Mouse (Mus musculus) v-Abl transformed pro-B cells (cell line): ENCODE measurements around the gene Rfk.

ENCODE experiments used
- in situ Hi-C, 2 experiments: fragments of 400-800 bp; cut with MboI; formaldehyde crosslinking; loops; one replicate each; pipeline ENCODE4 v1.15.1; 2025; ENCODE audit not compliant: unreplicated experiment in 2 of 2

The Rfk gene

DNA sequence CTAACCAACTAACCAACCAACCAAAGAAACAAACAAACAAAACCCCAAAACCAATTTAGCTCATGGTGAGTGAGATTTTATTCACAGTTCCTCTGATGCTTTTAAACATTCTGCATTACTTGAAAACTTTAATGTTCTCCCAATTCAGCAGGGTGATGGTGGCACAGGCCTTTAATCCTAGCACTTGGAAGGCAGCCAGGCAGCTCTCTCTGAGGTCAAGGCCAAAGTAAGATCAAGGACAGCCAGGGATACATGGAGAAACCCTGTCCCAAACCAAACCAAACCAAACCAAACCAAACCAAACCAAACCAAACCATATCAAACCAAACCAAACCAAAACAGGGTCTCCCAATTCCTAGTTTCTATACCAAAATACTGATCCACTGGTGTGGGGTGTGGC, 15.0 kb upstream of the Rfk start:
- in situ Hi-C loops, result loop anchor here (5.0 to 25.0 kb wide), 5 partner anchors 217 to 1456 kb away; partner anchors contain the start of genes D030056L22Rik (in 1 of the 2) and Vps13a (in 1 of the 2)

DNA sequence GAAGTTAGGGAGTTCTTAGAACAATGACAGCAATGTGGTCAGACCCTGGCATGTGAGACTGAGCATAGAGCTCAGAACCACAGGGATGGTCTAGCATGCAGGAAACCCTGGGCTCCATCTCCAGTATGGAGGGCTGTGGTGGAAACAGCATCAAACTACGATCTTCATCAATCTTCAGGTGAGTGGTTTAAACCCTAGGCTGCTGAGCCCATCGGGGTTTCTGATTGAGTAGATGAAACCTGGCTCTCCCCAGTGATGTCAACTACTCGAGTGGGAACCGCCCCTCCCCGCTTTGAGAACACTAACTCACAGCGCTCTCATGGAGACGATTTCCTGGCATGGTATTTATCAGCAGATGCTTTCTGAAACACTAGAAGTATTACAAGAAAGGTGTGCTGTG, 13.3 kb upstream of the Rfk start:
- in situ Hi-C loops, result loop anchor here in 1 of 2 experiments (25.0 kb wide), 2 partner anchors 593 to 1332 kb away; partner anchors contain the start of genes D030056L22Rik and Vps13a

- in situ Hi-C loops, result loop anchor here in 1 of 2 experiments (25.0 kb wide), 2 partner anchors 596 to 1329 kb away; partner anchors contain the start of genes D030056L22Rik and Vps13a
Measured at GRCm38 (mm10) chr19:17382807-17383397, 10.9 kb upstream of the Rfk start.

GRCm38 (mm10) chr19:17385022-17385421, 8.8 kb upstream of the Rfk start:
- in situ Hi-C loops, result loop anchor here in 1 of 2 experiments (25.0 kb wide), 2 partner anchors 598 to 1327 kb away; partner anchors contain the start of genes D030056L22Rik and Vps13a

- in situ Hi-C loops, result loop anchor here in 1 of 2 experiments (25.0 kb wide), 2 partner anchors 598 to 1327 kb away; partner anchors contain the start of genes D030056L22Rik and Vps13a
Measured at GRCm38 (mm10) chr19:17385426-17385825, 8.4 kb upstream of the Rfk start.

- in situ Hi-C loops, result loop anchor here in 1 of 2 experiments (25.0 kb wide), 2 partner anchors 599 to 1326 kb away; partner anchors contain the start of genes D030056L22Rik and Vps13a
Measured at GRCm38 (mm10) chr19:17386424-17386823, 7.4 kb upstream of the Rfk start.

DNA sequence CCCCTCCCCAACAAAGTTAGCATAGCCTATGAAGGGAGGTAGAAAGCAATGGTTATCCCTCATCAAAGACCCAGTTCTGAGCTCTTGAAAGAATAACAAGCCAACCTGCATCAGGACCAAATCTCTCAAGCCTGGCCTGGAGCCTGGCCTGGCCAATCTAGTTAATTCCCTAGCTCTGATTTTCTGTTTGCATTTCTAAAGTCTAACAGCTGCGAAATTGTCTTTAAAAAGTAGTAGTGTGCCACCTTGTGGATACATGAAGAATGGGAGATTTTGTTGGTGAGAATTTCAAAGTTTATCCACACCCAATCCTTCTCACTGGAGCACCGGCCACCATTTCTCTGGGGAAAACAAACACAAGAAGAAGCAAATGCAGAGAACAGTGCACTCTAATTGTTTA, 5.4 kb upstream of the Rfk start:
- in situ Hi-C loops, result loop anchor here in 1 of 2 experiments (25.0 kb wide), 2 partner anchors 601 to 1324 kb away; partner anchors contain the start of genes D030056L22Rik and Vps13a

- in situ Hi-C loops, result loop anchor here (10.0 to 25.0 kb wide), 5 partner anchors 606 to 1319 kb away; partner anchors contain the start of genes Vps13a (in 2 of the 2), D030056L22Rik (in 1 of the 2) and Gnaq (in 1 of the 2)
Measured at GRCm38 (mm10) chr19:17392866-17393265, 977 bp upstream of the Rfk start.

DNA sequence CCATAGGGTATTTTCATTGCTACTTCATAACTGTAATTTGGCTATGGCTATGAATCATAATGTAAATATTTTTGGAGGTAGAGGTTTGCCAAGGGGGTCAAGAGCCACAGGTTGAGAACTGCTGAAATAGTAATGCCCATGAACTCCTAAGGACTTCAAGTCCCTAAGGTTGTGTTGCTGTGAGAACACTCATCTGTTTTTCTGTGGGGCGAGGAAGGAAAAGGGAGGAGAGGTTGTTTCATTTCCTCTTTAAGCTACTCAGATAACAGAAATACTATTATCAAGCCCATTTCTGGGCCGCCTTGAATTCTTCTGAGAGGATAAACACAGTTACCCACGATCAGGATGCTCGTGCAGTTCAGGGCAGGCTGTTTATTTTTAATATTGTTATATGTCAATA, 3.0 kb downstream of the Rfk start:
- in situ Hi-C loops, result loop anchor here (5.0 to 25.0 kb wide), 6 partner anchors 610 to 1315 kb away; partner anchors contain the start of genes D030056L22Rik (in 2 of the 2), Vps13a (in 2 of the 2) and Gnaq (in 1 of the 2)

- in situ Hi-C loops, result loop anchor here (5.0 to 25.0 kb wide), 6 partner anchors 611 to 1314 kb away; partner anchors contain the start of genes D030056L22Rik (in 2 of the 2), Vps13a (in 2 of the 2) and Gnaq (in 1 of the 2)
Measured at GRCm38 (mm10) chr19:17397922-17398321, 4.1 kb downstream of the Rfk start.

GRCm38 (mm10) chr19:17399965-17400364, 6.1 kb downstream of the Rfk start:
- in situ Hi-C loops, result loop anchor here (5.0 to 25.0 kb wide), 6 partner anchors 613 to 1312 kb away; partner anchors contain the start of genes D030056L22Rik (in 2 of the 2), Vps13a (in 2 of the 2) and Gnaq (in 1 of the 2)

DNA sequence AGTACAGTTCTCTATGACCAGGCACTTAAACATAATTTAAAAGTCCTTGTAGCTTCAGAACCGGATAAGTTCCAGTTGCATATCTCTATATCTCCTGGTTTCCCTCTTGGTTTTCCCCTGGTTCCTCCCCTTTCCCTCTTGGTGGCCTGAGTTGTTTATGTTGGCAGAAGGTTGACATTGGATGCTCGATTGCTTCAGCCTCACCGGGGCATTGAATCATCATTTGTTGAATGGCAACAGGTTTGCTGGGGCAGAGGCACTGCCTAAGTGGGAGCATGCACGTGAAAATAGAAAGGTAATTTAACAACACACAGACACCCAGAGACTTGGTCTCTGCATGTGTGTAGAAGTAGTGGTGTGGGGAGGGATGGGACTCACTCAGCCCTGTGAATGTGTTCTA, 6.7 kb downstream of the Rfk start:
- in situ Hi-C loops, result no loop called here

- in situ Hi-C loops, result no loop called here
Measured at GRCm38 (mm10) chr19:17403175-17403574, 9.3 kb downstream of the Rfk start.

GRCm38 (mm10) chr19:17406823-17407222, 13.0 kb downstream of the Rfk start:
- in situ Hi-C loops, result no loop called here

DNA sequence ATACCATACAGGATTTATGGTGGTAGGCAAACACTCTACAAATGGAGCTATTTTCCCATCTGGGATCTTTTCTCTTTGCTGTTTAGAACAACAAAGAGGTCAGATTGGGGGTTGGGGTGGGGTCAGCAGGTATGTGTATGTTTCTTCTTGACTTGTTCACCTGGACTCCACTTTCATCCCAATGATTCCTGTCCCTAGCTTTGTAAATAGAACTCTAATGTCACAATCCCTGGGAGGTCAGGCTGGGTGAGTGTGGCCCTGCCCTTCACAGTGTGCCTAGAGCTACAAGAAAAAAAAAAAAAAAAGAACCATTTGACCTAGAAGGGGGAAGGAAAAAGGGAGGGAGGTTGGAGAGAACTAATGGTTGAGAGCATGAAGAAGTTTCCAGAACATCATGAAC, 14.7 kb downstream of the Rfk start:
- in situ Hi-C loops, result no loop called here

DNA sequence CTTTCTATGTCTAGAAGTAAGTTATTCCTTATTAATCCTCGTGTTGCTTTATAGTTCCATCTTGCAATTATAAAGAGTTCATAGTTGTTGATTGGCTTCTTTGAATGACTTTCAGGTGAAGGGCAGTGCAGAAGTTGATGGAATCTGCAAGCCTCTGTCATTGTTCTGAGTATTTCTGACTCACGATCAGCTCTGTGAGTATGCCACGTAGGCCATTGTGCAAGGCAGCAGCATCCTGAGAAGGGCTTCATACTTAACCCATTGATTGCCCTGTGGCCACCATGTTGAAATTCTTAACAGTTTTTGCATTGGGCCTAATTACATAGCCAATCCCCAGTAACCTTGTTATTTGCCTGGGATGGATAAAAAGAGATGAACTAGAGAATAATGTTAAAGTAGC, 15.5 kb downstream of the Rfk start:
- in situ Hi-C loops, result no loop called here

GRCm38 (mm10) chr19:17410465-17411065, 16.7 kb downstream of the Rfk start:
- in situ Hi-C loops, result no loop called here

DNA sequence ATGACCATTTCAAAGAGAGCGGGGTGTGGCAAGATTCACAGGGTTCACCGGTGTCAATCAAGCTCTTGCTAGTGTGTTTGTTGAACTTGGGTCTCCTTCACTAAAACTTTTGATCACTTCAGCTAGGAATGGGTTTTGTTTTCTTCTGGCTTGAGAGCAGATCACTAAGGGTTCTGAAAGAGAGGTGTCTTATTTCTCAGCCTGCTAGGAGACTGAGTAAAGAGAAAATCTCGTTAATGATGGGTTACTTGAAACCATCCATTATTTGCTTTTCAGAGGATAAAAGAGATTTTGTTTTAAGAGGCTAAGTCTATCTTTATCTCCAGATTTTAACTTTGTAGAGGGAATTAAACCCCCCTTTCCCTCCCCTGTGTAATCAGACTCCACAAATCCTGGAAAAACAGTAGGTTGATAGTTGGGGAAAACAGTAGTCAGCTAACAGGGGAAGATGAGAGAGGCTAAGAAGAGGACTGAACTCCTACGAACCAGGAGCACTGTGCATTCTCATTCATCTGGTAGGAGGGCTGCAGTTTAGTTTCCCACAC, 19.1 kb downstream of the Rfk start:
- in situ Hi-C loops, result no loop called here

GRCm38 (mm10) chr19:17417855-17418254, 24.0 kb downstream of the Rfk start:
- in situ Hi-C loops, result no loop called here

DNA sequence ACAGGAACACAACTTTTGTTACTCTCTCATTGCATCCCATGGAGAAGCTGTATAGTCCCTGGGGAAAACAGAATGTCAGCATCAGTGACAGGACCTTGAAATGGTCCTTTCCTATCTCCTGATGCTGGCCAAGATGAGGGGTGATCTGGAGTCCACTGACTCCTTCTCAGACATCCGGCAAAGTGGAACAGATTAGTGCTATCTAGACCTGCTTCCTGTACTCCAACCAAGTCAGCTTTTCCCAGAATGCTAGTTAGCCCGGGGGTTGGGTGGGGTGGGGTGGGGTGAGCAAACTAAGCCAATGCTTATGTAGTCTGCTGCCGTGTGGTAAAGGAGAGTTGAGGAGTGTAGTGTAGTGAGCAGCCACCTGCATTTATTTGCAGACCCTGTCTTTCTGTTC, 29.5 kb downstream of the Rfk start:
- in situ Hi-C loops, result no loop called here
